Mouse (Mus musculus) embryonic facial prominence, embryonic 14.5 days (tissue): Measurements from ENCODE around the gene Dmtf1. TPM values are rescaled to one million over a fixed set of nuclear protein-coding genes. Genes with fewer than 3 reads are reported as not detected.
"Not testable (repeated sequence)": the region's sequence is repeated elsewhere in the genome, so short reads cannot be mapped to it uniquely, and the experiment has no call there.

Source experiments
- ATAC-seq: fragments of 200-750 bp; cut with Nextera tagmentation; 2 replicates; pipeline ENCODE4 v1.8.0; 2017; ENCODE audit warnings: low read depth, moderate number of reproducible peaks, moderate TSS enrichment
- DNase-seq: peaks from one replicate; pipeline ENCODE4 v3.0.0-alpha.2; 2015; ENCODE audit warnings: low spot score
- H3K27ac ChIP-seq: fragments of 300-500 bp; sonication (generic); replicated peaks from 2 replicates; pipeline ENCODE4 v1.5.1; 2014; ENCODE audit warnings: low read depth, mild to moderate bottlenecking, low read length, moderate library complexity
- H3K27me3 ChIP-seq: fragments of 300-500 bp; sonication (generic); replicated peaks from 2 replicates; pipeline ENCODE4 v1.6.1; 2014; ENCODE audit warnings: low read length; ENCODE audit not compliant: control insufficient read depth, insufficient read depth
- H3K36me3 ChIP-seq: fragments of 300-500 bp; sonication (generic); 2 replicates; pipeline ENCODE4 v1.6.1; 2014; ENCODE audit warnings: low read length, mixed read lengths; ENCODE audit not compliant: control insufficient read depth, insufficient read depth
- H3K4me1 ChIP-seq: fragments of 300-500 bp; sonication (generic); 2 replicates; pipeline ENCODE4 v1.6.1; 2014; ENCODE audit warnings: antibody characterized with exemption, low read length; ENCODE audit not compliant: control insufficient read depth, insufficient read depth
- H3K4me2 ChIP-seq: fragments of 300-500 bp; sonication (generic); 2 replicates; pipeline ENCODE4 v1.6.1; 2014; ENCODE audit warnings: low read depth, mild to moderate bottlenecking, low read length, moderate library complexity, mixed read lengths
- H3K4me3 ChIP-seq: fragments of 300-500 bp; sonication (generic); 2 replicates; pipeline ENCODE4 v1.5.1; 2014; ENCODE audit warnings: low read depth, mild to moderate bottlenecking, low read length
- H3K9ac ChIP-seq: fragments of 300-500 bp; sonication (generic); 2 replicates; pipeline ENCODE4 v1.6.1; 2014; ENCODE audit warnings: low read depth, mild to moderate bottlenecking, low read length, moderate library complexity, mixed read lengths
- H3K9me3 ChIP-seq: fragments of 300-500 bp; sonication (generic); 2 replicates; pipeline ENCODE4 v1.6.1; 2016; ENCODE audit warnings: low read length; ENCODE audit not compliant: control insufficient read depth
- WGBS: fragments of 180-500 bp; shearing (Covaris S2); extraction: QIAGEN DNeasy Blood & Tissue Kit; methylation state at CpG from one replicate; pipeline ENCODE4 v1.1.7; 2014; 5-methylcytosine and 5-hydroxymethylcytosine counted together
- polyA plus RNA-seq: library from polyadenylated mRNA; unstranded; fragments of >200 nt; fragmentation: Nextera tagmentation; extraction: Ambion mirVana; gene quantifications from 2 replicates; pipeline ENCODE4 v1.2.1, GENCODE M21; 2014

The Dmtf1 gene
- polyA plus RNA-seq = 50.0 and 53.8 TPM in 2 replicates

GRCm38 (mm10) chr5:9161456-9162041 is at the start of gene Dmtf1:
TSS of gene Dmtf1 (minus strand) at chr5:9161776.
- H3K4me2 ChIP-seq = peak within 1 kb of the TSS; percentile 58
- H3K4me3 ChIP-seq = peak within 1 kb of the TSS; percentile 92
- H3K9me3 ChIP-seq = no peaks in the 10 kb centered on the region
- peak within 1 kb of the TSS; percentile 98 for H3K9ac ChIP-seq
- H3K36me3 ChIP-seq = no peaks in the 10 kb centered on the region
- H3K27ac ChIP-seq = peak within 1 kb of the TSS; percentile 100
- ATAC-seq (peak; percentile 95), DNase-seq (peak; percentile 96)
- peaks cover 4% of the 10 kb centered on the region for H3K4me1 ChIP-seq
- no peaks in the 10 kb centered on the region for H3K27me3 ChIP-seq
- 0% methylated on average over 52 of the region's 64 CpGs for WGBS

GRCm38 (mm10) chr5:9186467-9186866 is 24.9 kb upstream of the Dmtf1 start:
- H3K9ac ChIP-seq = no peak overlapping the region

GRCm38 (mm10) chr5:9173295-9173694 is 11.7 kb upstream of the Dmtf1 start:
- Histone ChIP-seq H3K36me3 (no peaks in the 10 kb centered on the region), H3K27ac (no peak overlapping the region), H3K27me3 (no peaks in the 10 kb centered on the region), H3K9me3 (no peaks in the 10 kb centered on the region), H3K4me1 (no peaks in the 10 kb centered on the region), H3K4me3 (no peak overlapping the region), H3K4me2 (no peak overlapping the region), H3K9ac (no peak overlapping the region)
- WGBS = 72% methylated on average over 2 of the region's 2 CpGs
- ATAC-seq (no peak), DNase-seq (no peak)

More at GRCm38 (mm10) chr5:9186467-9186866, 24.9 kb upstream of the Dmtf1 start:
- H3K4me3 ChIP-seq = no peak overlapping the region
- H3K9me3 ChIP-seq = no peaks in the 10 kb centered on the region
- H3K4me1 ChIP-seq = no peaks in the 10 kb centered on the region
- DNase-seq = no peak
- H3K4me2 ChIP-seq = no peak overlapping the region
- ATAC-seq = no peak
- WGBS = 69% methylated on average over 1 of the region's 1 CpGs
- no peak overlapping the region for H3K27ac ChIP-seq
- H3K36me3 ChIP-seq = no peaks in the 10 kb centered on the region
- H3K27me3 ChIP-seq = no peaks in the 10 kb centered on the region

- peak; percentile 36 for DNase-seq
- H3K4me3 ChIP-seq, H3K4me1 ChIP-seq, ATAC-seq, H3K4me2 ChIP-seq, H3K9me3 ChIP-seq, H3K27ac ChIP-seq, H3K36me3 ChIP-seq, H3K9ac ChIP-seq, H3K27me3 ChIP-seq: not testable (repeated sequence)
- 82% methylated on average over 4 of the region's 5 CpGs for WGBS
Observed at GRCm38 (mm10) chr5:9169328-9170005, 7.9 kb upstream of the Dmtf1 start.

- H3K27ac ChIP-seq = no peak overlapping the region
- peaks cover 4% of the 10 kb centered on the region for H3K4me1 ChIP-seq
- DNase-seq = no peak
- 73% methylated on average over 8 of the region's 8 CpGs for WGBS
- no peak for ATAC-seq
- H3K4me2 ChIP-seq = no peak overlapping the region
- H3K9ac ChIP-seq = no peak overlapping the region
- H3K4me3 ChIP-seq = no peak overlapping the region
- no peaks in the 10 kb centered on the region for H3K9me3 ChIP-seq
- no peaks in the 10 kb centered on the region for H3K27me3 ChIP-seq
- H3K36me3 ChIP-seq = no peaks in the 10 kb centered on the region
Observed at GRCm38 (mm10) chr5:9166366-9166765, 4.8 kb upstream of the Dmtf1 start.

- DNase-seq, H3K9ac ChIP-seq, H3K27me3 ChIP-seq, H3K36me3 ChIP-seq, H3K9me3 ChIP-seq, H3K4me3 ChIP-seq, H3K4me2 ChIP-seq, H3K27ac ChIP-seq, ATAC-seq, H3K4me1 ChIP-seq: not testable (repeated sequence)
- 90% methylated on average over 10 of the region's 10 CpGs for WGBS
Observed at GRCm38 (mm10) chr5:9165151-9165550, 3.6 kb upstream of the Dmtf1 start.

GRCm38 (mm10) chr5:9163411-9163810 is 1.8 kb upstream of the Dmtf1 start:
- Histone ChIP-seq H3K4me2 (no peak overlapping the region), H3K27ac (no peak overlapping the region), H3K4me1 (peaks cover 4% of the 10 kb centered on the region), H3K9ac (no peak overlapping the region), H3K36me3 (no peaks in the 10 kb centered on the region), H3K27me3 (no peaks in the 10 kb centered on the region), H3K9me3 (no peaks in the 10 kb centered on the region), H3K4me3 (no peak overlapping the region)
- ATAC-seq (no peak), DNase-seq (no peak)
- 91% methylated on average over 3 of the region's 3 CpGs for WGBS

- DNase-seq (peak; percentile 43), ATAC-seq (0 out of 2 replicates have a peak, but pooled peaks have one; percentile 13)
- Histone ChIP-seq H3K9ac (peak overlapping the region; percentile 98), H3K4me1 (peaks cover 4% of the 10 kb centered on the region), H3K27ac (peak overlapping the region; percentile 100), H3K4me2 (peak overlapping the region; percentile 58), H3K4me3 (peak overlapping the region; percentile 92), H3K36me3 (no peaks in the 10 kb centered on the region), H3K27me3 (no peaks in the 10 kb centered on the region), H3K9me3 (no peaks in the 10 kb centered on the region)
- 7% methylated on average over 7 of the region's 7 CpGs for WGBS
Observed at GRCm38 (mm10) chr5:9162088-9162487, 512 bp upstream of the Dmtf1 start.
